Comparison of ENCODE assay signal across 15 mouse cellular contexts in the genomic region with DNA sequence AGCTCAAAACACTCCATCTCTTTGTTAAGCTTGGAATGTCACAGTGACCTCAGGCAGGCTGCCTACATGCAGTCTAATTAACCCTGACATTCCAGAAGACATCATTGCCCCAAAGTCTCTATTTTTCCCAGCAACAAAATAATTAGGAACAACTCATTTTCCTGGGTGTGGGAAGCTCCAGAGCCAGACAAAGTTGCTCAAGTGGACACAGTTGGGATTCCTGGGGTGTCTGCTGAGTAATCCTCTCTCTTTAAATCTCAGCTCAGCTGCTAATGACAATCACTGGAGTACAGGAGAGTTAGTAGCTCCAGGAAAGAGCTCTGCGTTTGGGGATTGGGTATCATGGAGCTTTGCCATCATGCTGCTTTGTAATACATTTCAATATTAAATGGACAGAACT. TPM values are rescaled to one million over a fixed set of nuclear protein-coding genes. Genes with fewer than 3 reads are reported as not detected.
"Had no signal": no experiment of that assay in that cellular context is flagged by ENCODE, and none has a peak within 500 bp of the region (broad histone marks: within the 10 kb centered on the region; RNA-seq: fewer than 3 reads in every experiment).

No protein-coding gene starts in this region.

- H3K9ac ChIP-seq: limb, embryonic 12.5 days; liver, embryonic 14.5 days; midbrain, embryonic 13.5 days; stomach, embryonic 15.5 days had no signal

- H3K4me2 ChIP-seq: limb, embryonic 12.5 days; midbrain, embryonic 13.5 days; stomach, embryonic 15.5 days had no signal

- H3K4me3 ChIP-seq: limb, embryonic 12.5 days; midbrain, embryonic 13.5 days; stomach, embryonic 15.5 days had no signal

- H3K36me3 ChIP-seq: midbrain, embryonic 13.5 days; stomach, embryonic 15.5 days had no signal

- DNase-seq: kidney, adult 8-10 months; kidney, postnatal 36 days; layer of hippocampus, adult 9-11 months; layer of hippocampus, postnatal 36 days; lung, adult 18-20 months; right cerebral cortex, postnatal 14 days; thymus, postnatal 4 days had no signal

- H3K9me3 ChIP-seq: limb, embryonic 12.5 days; midbrain, embryonic 13.5 days; stomach, embryonic 15.5 days had no signal

- ATAC-seq: intestine, postnatal 0 days; midbrain, embryonic 13.5 days had no signal

- H3K27ac ChIP-seq: kidney, postnatal 0 days; limb, embryonic 12.5 days; liver, embryonic 14.5 days; midbrain, embryonic 13.5 days; stomach, embryonic 15.5 days had no signal

- H3K27me3 ChIP-seq: limb, embryonic 12.5 days; midbrain, embryonic 13.5 days; stomach, embryonic 15.5 days had no signal

RNA-seq across cellular contexts. Expression of a gene that starts 44.4 kb away (rescaled TPM):
- total RNA-seq: megakaryocyte-erythroid progenitor cell, adult 5-6 weeks; neutrophil, adult 5-6 weeks had no signal
